Mouse (Mus musculus) layer of hippocampus, adult 2 months (tissue): ENCODE measurements around the gene Opn3. TPM values are rescaled to one million over a fixed set of nuclear protein-coding genes. Genes with fewer than 3 reads are reported as not detected.
A peak's percentile ranks its signal among the peaks of the same experiment; 100 is the strongest.

Experiments
- DNase-seq, 2 experiments: peaks; one replicate each; pipeline ENCODE4 v3.0.0; 2022; ENCODE audit warnings: low spot score in 2 of 2
- H3K27ac ChIP-seq: fragments of 200-600 bp; 2 replicates; pipeline ENCODE4 v1.8.1; 2022
- H3K4me3 ChIP-seq: fragments of 200-600 bp; 2 replicates; pipeline ENCODE4 v1.8.1; 2022; ENCODE audit warnings: mild to moderate bottlenecking
- CTCF ChIP-seq: fragments of 200-600 bp; conservative IDR thresholded peaks from 2 replicates; pipeline ENCODE4 v1.8.1; 2022; ENCODE audit warnings: antibody characterized with exemption, mild to moderate bottlenecking, moderate library complexity
- long read RNA-seq, 2 experiments: library from polyadenylated mRNA; stranded (forward); transcript quantifications; one replicate each; pipeline ENCODE4 v2.0.0; 2021; ENCODE audit warnings: borderline mapping rate in 2 of 2
- total RNA-seq, 2 experiments: library from RNA; stranded (reverse); gene quantifications; 2 replicates each; pipeline ENCODE4 v1.2.3; 2021

Gene Opn3
- 1 to 10 TPM; 1.0 to 1.7 TPM for total RNA-seq
- long read RNA-seq, experiment 1, partial matches to known transcripts, result 0 of 2 reads
- long read RNA-seq, experiment 1, other reads (novel, unspliced or antisense), result 0 of 2 reads
- long read RNA-seq, experiment 2, partial matches to known transcripts, result 0 of 2 reads
- long read RNA-seq, experiment 2, other reads (novel, unspliced or antisense), result 1 of 2 reads

DNA sequence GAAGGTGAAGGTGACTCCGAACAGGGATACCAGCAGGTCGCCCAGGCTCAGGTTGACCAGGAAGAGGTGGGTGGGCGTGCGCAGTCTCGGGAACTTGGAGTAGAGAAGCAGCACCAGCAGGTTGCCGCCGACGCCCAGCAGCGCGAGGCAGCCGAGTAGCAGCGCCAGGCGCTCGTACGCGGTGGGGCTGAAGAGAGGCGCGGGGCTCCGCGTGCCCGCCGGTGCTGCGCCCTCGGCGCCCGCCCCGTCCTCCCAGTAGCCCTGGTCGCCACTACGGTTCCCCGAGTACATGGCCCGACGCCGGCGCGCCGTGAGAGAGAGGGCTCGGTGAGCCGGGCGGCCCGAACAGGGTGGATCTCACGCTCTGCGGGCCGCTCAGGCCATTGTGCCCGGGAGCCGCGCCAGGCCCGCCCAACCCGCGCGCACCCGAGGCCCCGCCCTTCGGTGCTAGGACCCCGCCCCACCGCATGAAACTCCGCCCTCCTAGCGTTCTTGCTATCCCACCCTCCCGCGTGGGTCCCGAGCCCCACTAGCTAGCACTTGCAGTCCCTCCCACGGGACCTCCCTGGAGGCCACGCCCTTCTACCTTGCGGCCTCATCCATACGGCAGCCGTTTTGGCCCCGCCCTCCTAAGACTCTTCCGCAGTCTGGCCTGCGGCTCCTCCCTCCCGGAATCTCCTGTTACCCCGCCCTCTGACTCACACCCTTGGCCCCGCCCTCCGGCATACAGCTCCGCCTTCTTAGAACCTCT lies at the start of gene Opn3, which contains the start of gene Chml:
Gene Opn3, minus strand, starts transcription at position 531 of the 751 bp plus-strand sequence.
Gene Chml, minus strand, starts transcription at position 656 of the 751 bp plus-strand sequence.
- H3K27ac ChIP-seq, result peak within 1 kb of the TSS; percentile 86

GRCm38 (mm10) chr1:175725771-175726170 lies 33.2 kb upstream of the Opn3 start:
- H3K4me3 ChIP-seq, result no peak overlapping the region
- DNase-seq, result no peak
- no peak overlapping the region for H3K27ac ChIP-seq
- TF ChIP-seq CTCF, result no peak

More for the DNA sequence above, at the start of gene Opn3, which contains the start of gene Chml:
- DNase-seq, result peak; percentile 94 to 97
- peak within 1 kb of the TSS; percentile 66 for H3K4me3 ChIP-seq
- no peak for TF ChIP-seq CTCF

GRCm38 (mm10) chr1:175716832-175717231 lies 24.3 kb upstream of the Opn3 start:
- no peak for DNase-seq
- Histone ChIP-seq H3K4me3 (no peak overlapping the region), H3K27ac (no peak overlapping the region)
- TF ChIP-seq CTCF, result no peak

- no peak for DNase-seq
- no peak for TF ChIP-seq CTCF
- no peak overlapping the region for H3K4me3 ChIP-seq
- H3K27ac ChIP-seq, result no peak overlapping the region
Observed at GRCm38 (mm10) chr1:175712338-175712909, 19.8 kb upstream of the Opn3 start.

DNA sequence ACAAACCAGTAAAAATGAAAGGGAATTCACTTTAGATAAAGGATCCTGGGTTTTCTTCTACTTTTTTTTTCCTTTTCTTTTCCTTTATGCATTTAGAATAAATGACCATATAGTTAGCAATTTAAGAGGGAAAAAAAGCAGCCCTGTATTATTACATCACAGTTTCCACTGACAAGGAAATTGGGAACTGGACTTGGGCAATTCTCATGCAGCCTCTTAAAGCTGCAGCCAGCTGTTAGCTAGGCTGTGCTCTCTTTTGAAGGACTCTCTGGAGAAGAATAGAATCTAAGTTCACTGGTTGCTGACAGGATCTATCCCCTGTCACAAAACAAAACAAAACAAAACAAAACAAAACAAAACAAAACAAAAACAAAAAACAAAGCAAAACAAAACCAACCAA lies 15.4 kb upstream of the Opn3 start:
- H3K4me3 ChIP-seq, result no peak overlapping the region
- DNase-seq, result no peak
- TF ChIP-seq CTCF, result no peak

DNA sequence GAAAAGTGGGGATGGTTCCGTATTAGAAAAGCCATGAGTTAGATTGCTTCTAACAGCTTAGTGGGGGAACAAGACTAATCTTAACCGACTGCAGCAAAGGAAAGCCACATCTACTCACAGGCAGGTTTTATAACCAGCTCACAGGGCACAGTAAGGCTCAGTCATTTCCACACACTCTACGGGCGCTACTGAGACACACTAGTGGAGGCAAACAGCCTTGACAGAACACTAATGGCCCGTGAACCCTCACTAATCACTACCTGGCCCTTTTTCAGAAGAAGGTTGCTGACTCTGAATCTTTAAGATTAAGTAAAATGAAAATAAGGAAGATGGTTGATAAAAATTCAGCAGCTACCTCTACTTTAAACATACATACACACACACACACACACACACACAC lies 15.0 kb upstream of the Opn3 start:
- no peak for DNase-seq
- H3K27ac ChIP-seq, result no peak overlapping the region
- TF ChIP-seq CTCF, result no peak
- no peak overlapping the region for H3K4me3 ChIP-seq

More for the DNA sequence above, 15.4 kb upstream of the Opn3 start:
- H3K27ac ChIP-seq, result no peak overlapping the region

DNA sequence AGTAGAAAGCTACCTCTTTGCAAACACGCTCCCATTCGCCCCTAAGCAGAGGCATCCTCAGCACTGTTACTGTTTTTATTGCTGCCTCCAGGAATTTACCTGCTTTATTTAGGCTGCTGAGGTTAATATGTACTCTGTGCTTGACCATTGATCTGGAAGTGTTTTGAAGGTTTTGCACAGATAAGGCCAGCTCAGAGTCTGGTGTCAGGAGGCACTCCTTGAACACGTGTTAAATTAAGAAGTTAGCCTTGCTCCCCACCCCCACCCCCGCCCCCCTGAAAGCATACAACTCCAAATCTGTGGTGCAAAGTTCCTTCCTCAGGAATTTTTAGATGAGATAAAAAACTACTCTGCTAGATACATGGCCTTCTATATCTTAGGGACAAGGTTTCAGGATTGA lies 8.6 kb upstream of the Opn3 start:
- no peak overlapping the region for H3K27ac ChIP-seq
- H3K4me3 ChIP-seq, result no peak overlapping the region
- no peak for TF ChIP-seq CTCF
- no peak for DNase-seq

- Histone ChIP-seq H3K4me3 (no peak overlapping the region), H3K27ac (no peak overlapping the region)
- DNase-seq, result no peak
- no peak for TF ChIP-seq CTCF
Observed at GRCm38 (mm10) chr1:175699796-175700195, 7.2 kb upstream of the Opn3 start.

DNA sequence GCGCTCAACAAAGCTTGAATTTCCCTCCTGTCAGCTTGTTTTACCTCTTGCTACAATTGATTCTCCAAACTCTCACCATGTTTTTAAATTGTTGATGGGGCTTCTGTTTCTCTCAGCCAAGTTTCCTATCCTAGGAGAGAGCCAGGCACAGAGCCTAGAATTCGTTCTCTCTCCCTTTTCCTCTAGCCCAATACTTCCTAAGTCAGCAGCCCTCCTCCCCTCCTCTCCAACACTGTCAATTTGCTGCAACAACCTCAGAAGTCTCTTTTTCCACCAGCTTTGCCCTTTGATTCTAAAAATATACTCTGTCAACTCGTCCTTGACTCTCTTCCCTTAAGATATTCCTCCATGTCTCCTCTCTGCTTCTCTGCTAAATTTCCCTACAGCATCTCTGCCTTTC lies 6.8 kb upstream of the Opn3 start:
- no peak for DNase-seq
- Histone ChIP-seq H3K27ac (no peak overlapping the region), H3K4me3 (no peak overlapping the region)
- TF ChIP-seq CTCF, result no peak

GRCm38 (mm10) chr1:175698293-175698692 lies 5.7 kb upstream of the Opn3 start, which contains the start of gene Wdr64:
Gene Wdr64, plus strand, starts transcription at chr1:175698593.
- no peak within 1 kb of the TSS for H3K4me3 ChIP-seq
- no peak for TF ChIP-seq CTCF
- no peak for DNase-seq
- H3K27ac ChIP-seq, result no peak within 1 kb of the TSS

GRCm38 (mm10) chr1:175693429-175693960 lies 919 bp upstream of the Opn3 start:
- H3K27ac ChIP-seq, result no peak overlapping the region
- H3K4me3 ChIP-seq, result peak overlapping the region; percentile 66
- TF ChIP-seq CTCF, result no peak
- DNase-seq, result no peak

DNA sequence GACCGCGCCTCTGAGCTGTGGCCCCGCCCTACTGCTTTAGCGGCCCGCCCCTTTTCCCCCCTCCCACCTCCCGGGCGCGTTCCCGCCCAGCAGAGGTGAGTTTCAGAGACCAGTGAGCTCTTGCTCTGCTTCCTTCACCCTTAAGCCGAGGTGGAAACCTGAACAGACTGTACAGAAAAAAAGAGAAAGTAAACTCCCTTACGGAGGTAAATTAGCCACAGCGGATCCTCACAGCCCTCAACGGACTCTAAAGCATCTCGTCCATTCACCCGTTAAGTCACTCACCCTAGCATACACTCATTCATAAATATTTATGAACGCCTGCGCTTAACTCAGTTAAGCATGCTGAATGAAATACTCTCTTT lies 403 bp upstream of the Opn3 start:
- no peak for DNase-seq
- TF ChIP-seq CTCF, result no peak
- no peak overlapping the region for H3K27ac ChIP-seq
- H3K4me3 ChIP-seq, result peak overlapping the region; percentile 66

DNA sequence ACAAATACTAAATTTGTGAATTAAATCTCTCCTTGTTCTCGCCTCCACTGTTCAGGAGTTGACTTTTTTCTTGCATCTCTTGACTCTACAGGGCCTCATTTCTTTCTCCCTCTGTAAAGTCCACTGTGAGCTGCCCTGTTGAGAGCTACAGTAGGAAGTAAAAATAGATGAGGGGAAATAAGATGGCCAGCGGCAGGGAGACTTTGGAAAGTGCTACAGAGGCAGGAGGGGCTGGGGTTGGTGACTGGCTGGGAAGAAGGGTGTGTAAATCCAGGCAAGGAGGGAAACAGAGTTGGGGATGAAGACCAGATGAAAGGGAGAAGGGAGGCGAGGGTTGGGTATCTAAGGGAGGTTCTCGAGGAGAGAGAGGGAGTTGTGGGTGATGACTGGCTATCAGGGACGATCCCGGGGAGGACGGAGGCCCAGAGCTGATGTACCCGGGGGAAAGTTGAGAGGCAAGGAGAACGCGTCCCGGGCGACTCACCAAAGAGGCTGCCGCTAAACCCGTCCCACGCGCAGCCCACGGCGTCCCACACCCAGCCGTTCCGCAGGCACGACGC lies 810 bp downstream of the Opn3 start:
- peak overlapping the region; percentile 86 for H3K27ac ChIP-seq
- no peak for TF ChIP-seq CTCF
- DNase-seq, result no peak
- H3K4me3 ChIP-seq, result peak overlapping the region; percentile 66
